Mouse (Mus musculus) kidney, adult 2 months (tissue): ENCODE results near the gene Exoc3l.

Experiments
- CTCF ChIP-seq: fragments of 200-500 bp; conservative IDR thresholded peaks from 2 replicates; pipeline ENCODE4 v1.5.1; 2011; ENCODE audit warnings: low read depth, mild to moderate bottlenecking, control low read depth, low read length, moderate library complexity, mixed read lengths; ENCODE audit not compliant: insufficient read depth, insufficient read length
- POLR2A ChIP-seq: fragments of 200-500 bp; IDR thresholded peaks from one replicate; pipeline ENCODE4 v1.6.1; 2011; ENCODE audit warnings: low read depth, low read length, control low read depth

DNA sequence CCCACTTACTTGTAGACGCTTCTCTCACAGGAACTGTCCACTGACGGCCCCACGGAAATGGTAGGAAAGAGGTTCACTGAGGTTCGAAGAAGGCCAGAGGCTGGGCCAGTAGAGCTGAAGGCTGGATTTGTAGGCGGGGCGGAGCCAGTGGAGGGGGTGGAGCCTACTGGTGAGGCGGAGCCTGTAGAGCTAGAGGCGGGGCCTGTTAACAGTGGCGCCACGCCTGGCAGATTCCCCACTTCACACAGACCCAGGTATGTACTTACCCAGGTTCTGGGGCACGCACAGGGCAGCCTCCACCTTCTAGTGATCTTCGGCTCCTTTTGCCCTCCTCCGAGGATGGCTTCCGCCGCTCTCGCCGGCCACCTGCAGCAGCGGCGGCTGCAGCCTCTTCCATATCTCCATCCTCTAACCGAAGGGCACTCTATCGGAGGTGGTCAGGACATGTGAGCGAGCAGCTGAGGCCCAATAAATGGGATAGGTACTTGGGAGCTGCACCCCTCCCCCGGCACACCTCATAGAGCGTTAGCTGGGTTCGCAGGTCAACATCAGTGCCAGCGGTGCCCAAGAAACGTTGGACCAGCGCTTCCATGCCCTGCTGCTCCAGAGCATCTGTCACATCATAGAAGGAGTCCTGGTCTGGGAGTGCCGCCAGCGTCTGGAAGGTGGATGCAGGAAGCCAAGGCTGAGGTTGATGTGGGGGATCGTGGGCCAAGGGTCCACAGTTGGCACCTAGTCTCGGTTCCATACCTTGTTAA lies 40.7 kb upstream of the Exoc3l start:
- no peak for TF ChIP-seq CTCF
- TF ChIP-seq POLR2A, result no peak
